Mouse (Mus musculus): ENCODE measurements around the gene Cdc25a. TPM values are rescaled to one million over a fixed set of nuclear protein-coding genes. Genes with fewer than 3 reads are reported as not detected.
A peak's percentile ranks its signal among the peaks of the same experiment; 100 is the strongest.

The Cdc25a gene
- polyA plus RNA-seq, 1 experiment = 4.3 TPM

DNA sequence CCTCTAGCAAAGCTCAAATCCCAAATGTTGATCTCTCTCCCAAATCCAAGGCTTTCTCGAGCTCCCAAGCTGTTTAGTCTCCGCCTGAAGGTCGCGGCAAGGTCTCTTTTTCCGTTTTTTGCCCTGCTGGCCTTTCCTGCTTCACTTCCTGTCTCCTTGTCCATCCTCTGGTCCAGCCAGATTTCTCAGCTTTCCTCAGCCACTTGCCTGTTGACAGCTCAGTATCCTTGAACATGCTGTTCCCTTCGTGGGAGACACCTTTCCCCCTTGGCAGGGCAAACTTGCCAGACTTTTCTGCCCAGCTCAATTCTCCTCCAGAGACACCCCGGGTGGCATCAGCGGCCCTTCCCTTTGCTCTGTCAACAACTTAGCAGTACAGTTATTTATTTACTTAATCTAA, 24.4 kb downstream of the Cdc25a start:
- H3K27ac ChIP-seq (ENCODE audit: insufficient read depth, low read depth, low read length) = peak overlapping the region; percentile 60
- no peaks in the 10 kb centered on the region for H3K27me3 ChIP-seq (replicated peaks; ENCODE audit: control insufficient read depth, insufficient read depth, low read length)
- no peaks in the 10 kb centered on the region for H3K36me3 ChIP-seq (ENCODE audit: control insufficient read depth, insufficient read depth, low read length)
- 58% methylated on average over 8 of the region's 8 CpGs for WGBS
- peak; percentile 72 for DNase-seq
- peaks cover 23% of the 10 kb centered on the region for H3K4me1 ChIP-seq (ENCODE audit: control insufficient read depth, insufficient read depth, low read length)
- TF ChIP-seq POLR2A (IDR thresholded peaks at IDR 0.05; ENCODE audit: low read depth, low read length) = no peak
- no peak for TF ChIP-seq CTCF (conservative IDR thresholded peaks at IDR 0.05; ENCODE audit: insufficient read depth, insufficient read length, low read depth, low read length)
- H3K4me3 ChIP-seq (ENCODE audit: insufficient read depth, low read depth, low read length) = no peak overlapping the region

DNA sequence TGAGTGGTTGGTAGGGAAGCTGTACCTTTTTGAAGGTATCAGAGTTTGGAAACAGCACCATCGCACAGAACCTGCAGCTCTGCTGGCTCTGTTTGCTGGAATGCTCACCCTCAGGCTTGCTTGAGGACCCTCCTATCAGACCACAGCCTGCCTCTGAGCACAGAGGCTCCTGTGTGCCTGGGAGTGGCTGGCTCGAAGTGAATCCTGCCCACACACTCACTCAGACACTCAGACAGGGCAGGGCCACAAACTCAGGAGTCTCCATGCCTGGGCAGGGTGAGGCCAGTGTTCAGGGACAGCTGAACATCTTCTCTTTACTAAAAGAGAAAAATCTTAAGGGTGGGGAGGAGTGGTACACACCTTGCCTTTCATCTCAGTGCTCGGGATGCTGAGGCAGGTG, 25.2 kb downstream of the Cdc25a start:
- TF ChIP-seq CTCF (conservative IDR thresholded peaks at IDR 0.05; ENCODE audit: insufficient read depth, insufficient read length, low read depth, low read length) = no peak
- no peak for TF ChIP-seq POLR2A (IDR thresholded peaks at IDR 0.05; ENCODE audit: low read depth, low read length)
- Histone ChIP-seq H3K27ac (ENCODE audit: insufficient read depth, low read depth, low read length) (no peak overlapping the region), H3K4me3 (ENCODE audit: insufficient read depth, low read depth, low read length) (no peak overlapping the region), H3K36me3 (ENCODE audit: control insufficient read depth, insufficient read depth, low read length) (no peaks in the 10 kb centered on the region), H3K4me1 (ENCODE audit: control insufficient read depth, insufficient read depth, low read length) (peaks cover 23% of the 10 kb centered on the region), H3K27me3 (replicated peaks; ENCODE audit: control insufficient read depth, insufficient read depth, low read length) (no peaks in the 10 kb centered on the region)
- no peak for DNase-seq
- 88% methylated on average over 3 of the region's 3 CpGs for WGBS

DNA sequence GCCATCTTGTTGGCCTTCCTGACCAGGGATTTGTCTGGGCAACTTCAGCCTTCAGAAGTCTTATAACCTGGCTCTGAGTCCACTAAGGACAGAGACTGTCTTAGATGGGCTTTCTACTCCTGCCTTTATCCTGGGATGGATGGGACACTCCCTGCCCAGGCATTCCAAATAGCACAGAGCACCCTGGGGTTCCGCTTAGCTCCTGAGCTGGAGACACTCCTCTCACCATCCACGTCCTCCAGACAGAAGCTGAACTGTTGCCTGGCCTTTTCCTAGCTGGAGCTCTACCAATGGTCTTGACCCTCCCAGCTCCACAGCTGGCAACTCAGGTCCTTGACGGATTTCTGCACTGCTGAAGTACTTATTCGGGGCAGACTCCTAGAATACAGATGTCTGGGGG, 26.9 kb downstream of the Cdc25a start:
- WGBS = 70% methylated on average over 4 of the region's 4 CpGs

DNA sequence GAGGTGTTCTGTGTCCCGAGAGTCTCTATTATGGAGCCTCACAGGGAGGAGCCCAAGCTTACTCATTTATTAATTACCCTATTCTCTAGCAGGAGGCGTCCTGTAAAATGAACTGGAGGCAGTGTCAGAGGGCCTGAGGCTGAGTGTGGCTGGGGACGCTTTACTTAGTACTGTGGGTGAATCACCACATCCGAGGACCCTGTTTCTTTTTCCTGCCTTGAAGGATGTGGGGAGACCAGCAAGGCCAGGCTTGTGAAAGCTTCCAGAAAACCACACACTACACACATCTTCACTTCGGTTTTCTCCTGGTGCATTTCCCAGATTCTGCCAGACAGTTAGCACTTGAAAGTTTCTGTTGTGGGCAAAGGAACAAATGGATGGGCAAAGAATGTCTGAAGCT, 27.4 kb downstream of the Cdc25a start:
- 58% methylated on average over 5 of the region's 5 CpGs for WGBS
- Histone ChIP-seq H3K27me3 (replicated peaks; ENCODE audit: control insufficient read depth, insufficient read depth, low read length) (no peaks in the 10 kb centered on the region), H3K4me1 (ENCODE audit: control insufficient read depth, insufficient read depth, low read length) (peaks cover 10% of the 10 kb centered on the region; the same call in 1 of the 2 replicates), H3K4me3 (ENCODE audit: insufficient read depth, low read depth, low read length) (no peak overlapping the region), H3K27ac (ENCODE audit: insufficient read depth, low read depth, low read length) (no peak overlapping the region), H3K36me3 (ENCODE audit: control insufficient read depth, insufficient read depth, low read length) (no peaks in the 10 kb centered on the region)
- peak; percentile 15 for DNase-seq
- TF ChIP-seq CTCF (conservative IDR thresholded peaks at IDR 0.05; ENCODE audit: insufficient read depth, insufficient read length, low read depth, low read length) = no peak
- TF ChIP-seq POLR2A (IDR thresholded peaks at IDR 0.05; ENCODE audit: low read depth, low read length) = no peak

More for the DNA sequence above, 26.9 kb downstream of the Cdc25a start:
- Histone ChIP-seq H3K4me3 (ENCODE audit: insufficient read depth, low read depth, low read length) (no peak overlapping the region), H3K4me1 (ENCODE audit: control insufficient read depth, insufficient read depth, low read length) (peaks cover 10% of the 10 kb centered on the region), H3K27me3 (replicated peaks; ENCODE audit: control insufficient read depth, insufficient read depth, low read length) (no peaks in the 10 kb centered on the region), H3K36me3 (ENCODE audit: control insufficient read depth, insufficient read depth, low read length) (no peaks in the 10 kb centered on the region), H3K27ac (ENCODE audit: insufficient read depth, low read depth, low read length) (no peak overlapping the region)
- DNase-seq = peak; percentile 26
- TF ChIP-seq POLR2A (IDR thresholded peaks at IDR 0.05; ENCODE audit: low read depth, low read length) (no peak), CTCF (conservative IDR thresholded peaks at IDR 0.05; ENCODE audit: insufficient read depth, insufficient read length, low read depth, low read length) (no peak)

DNA sequence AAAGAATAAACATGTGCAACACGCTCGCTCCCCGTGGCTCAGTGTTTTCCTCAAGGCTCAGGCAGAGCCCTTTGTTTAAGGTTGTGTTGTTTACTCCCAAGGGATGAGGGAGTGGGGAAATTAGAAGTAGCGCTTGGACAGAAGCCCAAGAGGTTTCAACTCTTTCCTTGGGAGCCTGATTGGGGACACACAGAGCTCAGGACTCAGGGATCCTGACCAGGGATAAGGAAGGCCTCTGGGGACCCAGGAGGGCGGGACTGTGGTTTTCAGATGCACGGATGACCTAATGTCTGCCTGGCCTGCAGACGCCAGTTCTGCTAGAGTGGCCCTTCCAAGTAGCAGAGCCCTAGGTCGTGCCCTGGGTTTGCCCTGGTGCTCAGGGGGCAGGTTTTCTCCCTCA, 31.9 kb downstream of the Cdc25a start:
- Histone ChIP-seq H3K27me3 (replicated peaks; ENCODE audit: control insufficient read depth, insufficient read depth, low read length) (no peaks in the 10 kb centered on the region), H3K4me1 (ENCODE audit: control insufficient read depth, insufficient read depth, low read length) (no peaks in the 10 kb centered on the region), H3K4me3 (ENCODE audit: insufficient read depth, low read depth, low read length) (no peak overlapping the region), H3K27ac (ENCODE audit: insufficient read depth, low read depth, low read length) (no peak overlapping the region; the same call in 1 of the 2 replicates), H3K36me3 (ENCODE audit: control insufficient read depth, insufficient read depth, low read length) (no peaks in the 10 kb centered on the region)
- 60% methylated on average over 8 of the region's 8 CpGs for WGBS
- no peak for TF ChIP-seq CTCF (conservative IDR thresholded peaks at IDR 0.05; ENCODE audit: insufficient read depth, insufficient read length, low read depth, low read length)
- TF ChIP-seq POLR2A (IDR thresholded peaks at IDR 0.05; ENCODE audit: low read depth, low read length) = no peak
- peak; percentile 94 for DNase-seq

DNA sequence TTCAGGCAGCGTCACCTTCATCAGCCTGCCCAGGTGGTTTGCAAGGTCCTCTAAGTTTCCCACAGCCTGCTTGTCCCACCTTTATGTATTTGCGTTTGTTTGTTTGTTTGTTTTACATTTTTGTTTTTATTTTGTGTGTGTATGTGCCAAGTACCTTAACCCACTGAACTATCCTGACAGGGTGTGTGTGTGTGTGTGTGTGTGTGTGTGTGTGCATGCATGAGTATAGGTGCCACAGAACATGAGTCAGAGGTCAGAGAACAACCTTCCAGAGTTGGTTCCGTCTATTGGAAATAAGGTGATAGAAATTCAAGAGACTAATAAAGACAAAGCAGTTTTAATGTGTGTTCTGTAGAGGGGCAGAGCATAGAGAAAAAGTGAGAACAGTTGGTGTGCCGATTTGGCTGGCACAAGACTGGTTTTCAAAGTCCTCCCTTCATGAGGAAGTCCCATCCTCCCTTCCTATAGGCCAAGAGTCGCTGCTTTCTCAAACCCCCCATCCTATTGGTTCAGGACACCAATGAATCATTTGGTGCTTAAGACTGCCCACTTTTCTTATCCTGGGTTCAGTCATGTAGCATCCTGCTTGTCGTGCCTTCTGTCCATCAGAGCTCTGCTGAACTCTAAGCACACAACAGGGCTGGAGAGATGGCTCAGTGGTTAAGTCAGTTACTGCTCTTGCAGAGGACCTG, 32.5 kb downstream of the Cdc25a start:
- no peaks in the 10 kb centered on the region for H3K36me3 ChIP-seq (ENCODE audit: control insufficient read depth, insufficient read depth, low read length)
- no peak for DNase-seq
- no peak overlapping the region for H3K27ac ChIP-seq (ENCODE audit: insufficient read depth, low read depth, low read length)
- H3K27me3 ChIP-seq (replicated peaks; ENCODE audit: control insufficient read depth, insufficient read depth, low read length) = no peaks in the 10 kb centered on the region
- no peaks in the 10 kb centered on the region for H3K4me1 ChIP-seq (ENCODE audit: control insufficient read depth, insufficient read depth, low read length)
- TF ChIP-seq POLR2A (IDR thresholded peaks at IDR 0.05; ENCODE audit: low read depth, low read length) (no peak), CTCF (conservative IDR thresholded peaks at IDR 0.05; ENCODE audit: insufficient read depth, insufficient read length, low read depth, low read length) (no peak)
- H3K4me3 ChIP-seq (ENCODE audit: insufficient read depth, low read depth, low read length) = no peak overlapping the region
- WGBS = 68% methylated on average over 6 of the region's 6 CpGs

DNA sequence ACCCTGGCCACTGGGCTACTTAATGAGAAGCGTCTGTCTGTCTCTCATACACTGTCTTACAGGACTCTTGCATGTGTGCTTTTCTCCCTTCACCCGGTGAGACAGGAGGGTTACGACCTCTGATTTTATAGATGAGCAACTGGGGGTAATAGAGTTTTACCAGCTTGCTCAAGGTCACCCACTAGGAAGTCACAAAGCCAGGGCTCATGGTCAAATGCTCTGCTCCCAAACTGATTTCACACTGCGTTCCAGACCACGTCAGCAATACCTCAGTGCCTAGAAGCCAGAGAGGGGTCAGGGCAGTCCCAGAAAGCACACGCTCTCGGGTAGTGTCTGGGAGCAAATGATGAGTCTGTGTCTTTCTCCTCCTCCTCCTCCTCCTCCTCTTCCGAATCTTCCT, 33.7 kb downstream of the Cdc25a start:
- Histone ChIP-seq H3K4me1 (ENCODE audit: control insufficient read depth, insufficient read depth, low read length) (no peaks in the 10 kb centered on the region), H3K27ac (ENCODE audit: insufficient read depth, low read depth, low read length) (no peak overlapping the region), H3K27me3 (replicated peaks; ENCODE audit: control insufficient read depth, insufficient read depth, low read length) (no peaks in the 10 kb centered on the region), H3K4me3 (ENCODE audit: insufficient read depth, low read depth, low read length) (no peak overlapping the region), H3K36me3 (ENCODE audit: control insufficient read depth, insufficient read depth, low read length) (no peaks in the 10 kb centered on the region)
- TF ChIP-seq POLR2A (IDR thresholded peaks at IDR 0.05; ENCODE audit: low read depth, low read length) (no peak), CTCF (conservative IDR thresholded peaks at IDR 0.05; ENCODE audit: insufficient read depth, insufficient read length, low read depth, low read length) (no peak)
- 80% methylated on average over 8 of the region's 8 CpGs for WGBS
- DNase-seq = no peak

Measured in kidney, adult 2 months (tissue).